Mouse (Mus musculus) gastrocnemius, adult 8-10 months (tissue): ENCODE measurements around the gene Gm20909. TPM values are rescaled to one million over a fixed set of nuclear protein-coding genes. Genes with fewer than 3 reads are reported as not detected.
"Not testable (repeated sequence)": the region's sequence is repeated elsewhere in the genome, so short reads cannot be mapped to it uniquely, and the experiment has no call there.

ENCODE experiments used
- DNase-seq, 2 experiments: peaks; one replicate each; pipeline ENCODE4 v3.0.0; 2022; ENCODE audit warnings: low spot score in 2 of 2
- total RNA-seq, 4 experiments: library from RNA; stranded (reverse); gene quantifications; 2 replicates each; pipeline ENCODE4 v1.2.4; 2022

Gene Gm20909
- total RNA-seq = not detected

- DNase-seq = not testable (repeated sequence)
Measured at GRCm38 (mm10) chrY:21164270-21164669, at the start of gene Gm20909. Gene Gm20909, plus strand, starts transcription at chrY:21164570.

Other genes with a start within 250 kb of the Gm20909 start
- gene Gm29866, start 170.9 kb upstream of the Gm20909 start, total RNA-seq = not detected
- not detected for gene Gm20865, start 77.0 kb downstream of the Gm20909 start, total RNA-seq